ENCODE assay signal across 17 mouse cellular contexts in the genomic region with DNA sequence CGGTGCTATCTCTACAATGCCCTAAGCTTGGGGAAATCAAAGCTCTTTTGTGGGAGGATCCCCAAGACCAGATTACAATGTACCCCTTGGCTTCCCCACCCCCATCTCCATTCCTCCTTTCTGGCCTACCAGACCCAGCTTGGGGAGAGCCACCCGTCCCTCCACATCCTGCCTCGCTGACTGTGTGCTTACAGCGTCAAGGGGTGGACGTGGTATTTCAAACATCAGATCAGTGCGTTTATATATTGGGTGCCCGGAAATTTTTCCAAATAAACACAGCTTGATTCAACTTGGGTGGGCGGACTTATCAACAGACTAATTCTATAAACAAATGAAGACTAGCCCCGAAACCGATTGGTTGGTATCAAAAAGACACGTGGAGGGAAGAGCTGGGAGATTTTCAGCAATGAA. TPM values are rescaled to one million over a fixed set of nuclear protein-coding genes. Genes with fewer than 3 reads are reported as not detected.
DNase-seq lines count a peak whose midpoint lies in the region; ATAC-seq and TF ChIP-seq lines count a peak whose summit lies in the region.
"Had no signal": no experiment of that assay in that cellular context is flagged by ENCODE, and none has a peak within 500 bp of the region (broad histone marks: within the 10 kb centered on the region; RNA-seq: fewer than 3 reads in every experiment).

No protein-coding gene starts in this region.

- H3K79me2 ChIP-seq in myocyte (ENCODE audit: control insufficient read depth, insufficient read depth): no peaks in the 10 kb centered on the region

- no peak for ATAC-seq in heart, embryonic 11.5 days (replicated peaks; ENCODE audit: insufficient number of reproducible peaks, low FRiP score, low TSS enrichment)
- peak; percentile 62 for ATAC-seq in intestine, embryonic 16.5 days
- no peak for ATAC-seq in megakaryocyte, adult 5-6 weeks (ENCODE audit: poor library complexity, severe bottlenecking)
- ATAC-seq: liver, postnatal 0 days had no signal

- no peaks in the 10 kb centered on the region for H3K36me3 ChIP-seq in heart, embryonic 11.5 days (ENCODE audit: control insufficient read depth, insufficient read depth, low read length)
- no peaks in the 10 kb centered on the region for H3K36me3 ChIP-seq in intestine, embryonic 16.5 days (ENCODE audit: control insufficient read depth, insufficient read depth, low read length)
- no peaks in the 10 kb centered on the region for H3K36me3 ChIP-seq in myocyte (ENCODE audit: control insufficient read depth, insufficient read depth)
- H3K36me3 ChIP-seq: hindbrain, embryonic 15.5 days had no signal

- no peak for DNase-seq in heart, postnatal 36 days
- peak; percentile 40 for DNase-seq in kidney, postnatal 14 days
- DNase-seq in kidney, adult 11 months: no peak
- no peak for DNase-seq in ovary, postnatal 36 days (ENCODE audit: low spot score)
- DNase-seq: adrenal gland, postnatal 25 days; B cell, adult 2 months; cerebellum, postnatal 36 days; left cerebral cortex, postnatal 4 days; liver, postnatal 0 days; right cerebral cortex, postnatal 25 days; thymus, postnatal 25 days had no signal

- no peak overlapping the region for H3K27ac ChIP-seq in heart, embryonic 11.5 days (ENCODE audit: low read depth, low read length)
- H3K27ac ChIP-seq in intestine, embryonic 16.5 days (ENCODE audit: low read length): peak overlapping the region; percentile 57
- H3K27ac ChIP-seq: hindbrain, embryonic 15.5 days had no signal

- no peak overlapping the region for H3ac ChIP-seq in myocyte (ENCODE audit: control insufficient read depth, insufficient read length)

- H3K9me3 ChIP-seq in heart, embryonic 11.5 days (replicated peaks; ENCODE audit: control insufficient read depth, low read length): no peaks in the 10 kb centered on the region
- no peaks in the 10 kb centered on the region for H3K9me3 ChIP-seq in intestine, embryonic 16.5 days (ENCODE audit: control insufficient read depth, low read length)
- H3K9me3 ChIP-seq: hindbrain, embryonic 15.5 days had no signal

- H3K9ac ChIP-seq in heart, embryonic 11.5 days (ENCODE audit: low read depth, low read length): no peak overlapping the region
- no peak overlapping the region for H3K9ac ChIP-seq in intestine, embryonic 16.5 days (ENCODE audit: low read depth, low read length)
- H3K9ac ChIP-seq: hindbrain, embryonic 15.5 days; liver, postnatal 0 days had no signal

- no peak overlapping the region for H3K4me3 ChIP-seq in heart, embryonic 11.5 days (ENCODE audit: low read depth, low read length)
- no peak overlapping the region for H3K4me3 ChIP-seq in intestine, embryonic 16.5 days (ENCODE audit: low read length)
- no peak overlapping the region for H3K4me3 ChIP-seq in myocyte

- intact Hi-C loops in heart, postnatal 36 days (cut with DNase I): no loop called here

- H3K4me1 ChIP-seq in heart, embryonic 11.5 days (ENCODE audit: control insufficient read depth, insufficient read depth, low read length): peaks cover 34% of the 10 kb centered on the region
- peaks cover 23% of the 10 kb centered on the region for H3K4me1 ChIP-seq in intestine, embryonic 16.5 days (ENCODE audit: control insufficient read depth, insufficient read depth, low read length)

- peak overlapping the region; percentile 78 for H3K4me2 ChIP-seq in heart, embryonic 11.5 days
- H3K4me2 ChIP-seq in intestine, embryonic 16.5 days (ENCODE audit: low read depth, low read length): 0 out of 2 replicates have a peak overlapping the region, but pooled peaks have one; percentile 27
- H3K4me2 ChIP-seq in myocyte (ENCODE audit: low read depth): peak overlapping the region; percentile 30

- TF ChIP-seq POLR2A in myocyte (IDR thresholded peaks at IDR 0.05; ENCODE audit: insufficient read length, low read depth): no peak

- peaks cover 68% of the 10 kb centered on the region for H3K27me3 ChIP-seq in heart, embryonic 11.5 days (ENCODE audit: control insufficient read depth, insufficient read depth, low read length)
- peaks cover 77% of the 10 kb centered on the region for H3K27me3 ChIP-seq in intestine, embryonic 16.5 days (replicated peaks; ENCODE audit: control insufficient read depth, insufficient read depth, low read length)
- no peaks in the 10 kb centered on the region for H3K27me3 ChIP-seq in myocyte (ENCODE audit: control insufficient read depth, insufficient read depth, insufficient read length)

- WGBS in heart, embryonic 11.5 days (ENCODE audit: insufficient replicate concordance): 10% methylated on average over 11 of the region's 11 CpGs
- WGBS in intestine, embryonic 16.5 days: 4% methylated on average over 11 of the region's 11 CpGs

TF ChIP-seq in myocyte, 11 proteins besides CTCF, POLR2A, EP300 and RAD21:
- TF ChIP-seq MAX (IDR thresholded peaks at IDR 0.05; ENCODE audit: low read depth) (no peak), MYOD1 (IDR thresholded peaks at IDR 0.05; ENCODE audit: control insufficient read depth in 1 of 3, insufficient read length in 2 of 3, low read depth in 2 of 3) (no peak), REST (IDR thresholded peaks at IDR 0.05; ENCODE audit: insufficient read depth, insufficient read length) (no peak), TCF3 (IDR thresholded peaks at IDR 0.05; ENCODE audit: insufficient read length, low read depth) (no peak), TCF12 (IDR thresholded peaks at IDR 0.05; ENCODE audit: insufficient read depth, poor library complexity, severe bottlenecking) (no peak), MYOG (IDR thresholded peaks at IDR 0.05; ENCODE audit: control insufficient read depth in 1 of 3, insufficient read depth in 1 of 3, insufficient read length in 2 of 3, low read depth in 2 of 3) (no peak), E2F4 (IDR thresholded peaks at IDR 0.05; ENCODE audit: insufficient read depth) (no peak), CEBPB (IDR thresholded peaks at IDR 0.05; ENCODE audit: insufficient read depth, poor library complexity, severe bottlenecking) (no peak), USF1 (IDR thresholded peaks at IDR 0.05; ENCODE audit: low read depth) (no peak), POLR2AphosphoS2 (IDR thresholded peaks at IDR 0.05; ENCODE audit: insufficient read length, low read depth) (no peak), SRF (IDR thresholded peaks at IDR 0.05; ENCODE audit: control insufficient read depth, insufficient read length, low read depth) (no peak)

RNA-seq across cellular contexts. Expression of gene Foxl1, which starts 0.4 kb away (rescaled TPM):
- 0.69 and 1.2 TPM in 2 replicates for polyA plus RNA-seq in heart, embryonic 11.5 days (2014; fragmentation: Nextera tagmentation; extraction: Ambion mirVana)
- under 1 TPM in 1 of 2 experiments, not detected in 1; 0.14 TPM for total RNA-seq in heart, postnatal 36 days (2021)
- 5.2 and 5.8 TPM in 2 replicates for polyA plus RNA-seq in intestine, embryonic 16.5 days (2015; fragmentation: Nextera tagmentation; extraction: Ambion mirVana)
- polyA plus RNA-seq in myocyte (2012; fragmentation: generic; extraction: Trizol): 2.6 TPM
- total RNA-seq in megakaryocyte, adult 5-6 weeks (2015): not detected in 2 replicates
- not detected in 2 replicates for total RNA-seq in megakaryocyte, adult 5-6 weeks (2017)
- total RNA-seq: neutrophil, adult 5-6 weeks had no signal
- polyA plus RNA-seq: liver, postnatal 0 days had no signal

RNA-seq across cellular contexts. Expression of gene Foxc2, which starts 11.3 kb away (rescaled TPM):
- polyA plus RNA-seq in heart, embryonic 11.5 days (2014; fragmentation: Nextera tagmentation; extraction: Ambion mirVana): 12.7 and 14.1 TPM in 2 replicates
- 1 to 10 TPM; 1.9 to 2.4 TPM for total RNA-seq in heart, postnatal 36 days (2021)
- 0.20 and 0.22 TPM in 2 replicates for polyA plus RNA-seq in intestine, embryonic 16.5 days (2015; fragmentation: Nextera tagmentation; extraction: Ambion mirVana)
- polyA plus RNA-seq in myocyte (2012; fragmentation: generic; extraction: Trizol): 7.3 TPM
- not detected in 2 replicates for total RNA-seq in megakaryocyte, adult 5-6 weeks (2015)
- not detected in 2 replicates for total RNA-seq in megakaryocyte, adult 5-6 weeks (2017)
- total RNA-seq: neutrophil, adult 5-6 weeks had no signal

RNA-seq across cellular contexts. Expression of gene Mthfsd, which starts 19.1 kb away (rescaled TPM):
- 45.1 and 46.2 TPM in 2 replicates for polyA plus RNA-seq in heart, embryonic 11.5 days (2014; fragmentation: Nextera tagmentation; extraction: Ambion mirVana)
- total RNA-seq in heart, postnatal 36 days (2021): 10 to 100 TPM; 11.0 to 12.2 TPM
- polyA plus RNA-seq in intestine, embryonic 16.5 days (2015; fragmentation: Nextera tagmentation; extraction: Ambion mirVana): 48.9 TPM in 2 replicates
- 22.3 TPM for polyA plus RNA-seq in myocyte (2012; fragmentation: generic; extraction: Trizol)
- 11.0 and 12.6 TPM in 2 replicates for total RNA-seq in megakaryocyte, adult 5-6 weeks (2015)
- 7.1 and 13.1 TPM in 2 replicates for total RNA-seq in megakaryocyte, adult 5-6 weeks (2017)

RNA-seq across cellular contexts. Expression of gene Foxf1, which starts 43.1 kb away (rescaled TPM):
- 3.1 and 9.0 TPM in 2 replicates for polyA plus RNA-seq in heart, embryonic 11.5 days (2014; fragmentation: Nextera tagmentation; extraction: Ambion mirVana)
- total RNA-seq in heart, postnatal 36 days (2021): under 1 TPM; 0.22 to 0.25 TPM
- 86.9 and 88.3 TPM in 2 replicates for polyA plus RNA-seq in intestine, embryonic 16.5 days (2015; fragmentation: Nextera tagmentation; extraction: Ambion mirVana)
- not detected for polyA plus RNA-seq in myocyte (2012; fragmentation: generic; extraction: Trizol)
- total RNA-seq in megakaryocyte, adult 5-6 weeks (2015): not detected in 2 replicates
- total RNA-seq in megakaryocyte, adult 5-6 weeks (2017): not detected in 2 replicates
- total RNA-seq: neutrophil, adult 5-6 weeks had no signal

Comparison
In these comparisons a context has a peak if more than half of its experiments do, and no peak if none do; other contexts are left out.
1. H3K4me2 ChIP-seq: peak in every context shown above with its lines; median percentile 78 in heart, embryonic 11.5 days; 30 in myocyte; 27 in intestine, embryonic 16.5 days.